Mouse (Mus musculus) cerebral cortex, adult 2 months (tissue): ENCODE results near the gene Phkg1.

Source experiments
- WGBS: fragments of 180-500 bp; shearing (Covaris S2); methylation state at CpG from one replicate; pipeline ENCODE4 v1.1.7; 2018; 5-methylcytosine and 5-hydroxymethylcytosine counted together

The Phkg1 gene

GRCm38 (mm10) chr5:129907775-129908174 is 9.4 kb upstream of the Phkg1 start:
- 34% methylated on average over 4 of the region's 4 CpGs for WGBS

- WGBS, result 2% methylated on average over 44 of the region's 44 CpGs
Measured at GRCm38 (mm10) chr5:129895198-129896088, 2.9 kb downstream of the Phkg1 start, which contains the start of gene Zbed5. Zbed5 (plus strand) TSS chr5:129895723.

DNA sequence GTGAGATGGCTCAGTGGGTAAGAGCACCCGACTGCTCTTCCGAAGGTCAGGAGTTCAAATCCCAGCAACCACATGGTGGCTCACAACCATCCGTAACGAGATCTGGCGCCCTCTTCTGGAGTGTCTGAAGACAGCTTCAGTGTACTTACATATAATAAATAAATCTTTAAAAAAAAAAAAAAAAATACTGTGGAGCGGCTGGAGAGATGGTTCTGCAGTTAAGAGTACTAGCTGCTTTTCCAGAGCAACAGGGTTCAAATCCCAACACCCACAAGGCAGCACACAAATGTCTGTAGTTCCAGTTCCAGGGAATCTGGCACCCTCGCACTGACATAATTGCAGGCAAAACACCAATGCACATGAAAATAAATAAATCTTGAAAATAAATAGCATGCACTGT is 8.0 kb downstream of the Phkg1 start:
- WGBS, result 63% methylated on average over 7 of the region's 7 CpGs

DNA sequence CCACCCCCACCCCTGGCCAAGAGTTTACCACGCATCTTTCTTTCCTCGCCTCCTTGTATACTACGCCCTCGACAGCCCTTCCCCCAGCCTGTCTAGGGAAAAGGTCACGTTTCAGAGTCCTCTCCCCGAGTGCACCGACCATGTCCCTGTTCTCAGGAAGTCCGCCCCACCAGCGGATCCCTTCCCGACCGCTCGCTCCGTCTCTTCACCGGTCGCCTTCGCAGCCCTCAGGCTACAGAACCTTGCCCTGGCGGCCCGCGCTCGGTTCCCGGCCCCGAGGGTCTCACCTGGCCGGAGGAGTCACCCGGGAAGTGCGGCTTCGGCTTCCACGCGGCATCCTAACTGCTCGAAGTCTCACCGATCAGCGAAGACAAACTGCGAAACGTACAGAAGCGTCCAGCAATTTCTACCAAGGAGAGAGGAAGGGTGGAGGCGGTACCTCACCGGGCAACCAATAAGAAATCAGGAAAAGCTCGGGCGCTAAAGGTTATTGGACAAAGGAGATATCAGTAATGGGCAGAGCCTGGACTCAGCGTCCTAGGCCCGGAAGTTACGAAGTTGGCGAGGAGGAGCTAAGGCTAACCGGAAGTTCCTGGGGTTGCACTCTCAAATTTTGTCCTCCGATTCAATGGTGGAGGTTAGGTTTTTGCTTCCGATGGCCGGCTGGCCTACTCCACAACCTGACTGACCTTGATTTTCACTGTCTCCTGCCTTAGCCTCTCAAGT is 11.3 kb downstream of the Phkg1 start, which contains the start of gene Chchd2:
TSS of gene Chchd2 (minus strand) at position 560 of the 726 bp plus-strand sequence.
- WGBS, result under 1% methylated on average over 46 of the region's 46 CpGs

GRCm38 (mm10) chr5:129886271-129886670 is 12.1 kb downstream of the Phkg1 start:
- WGBS, result 27% methylated on average over 10 of the region's 10 CpGs

DNA sequence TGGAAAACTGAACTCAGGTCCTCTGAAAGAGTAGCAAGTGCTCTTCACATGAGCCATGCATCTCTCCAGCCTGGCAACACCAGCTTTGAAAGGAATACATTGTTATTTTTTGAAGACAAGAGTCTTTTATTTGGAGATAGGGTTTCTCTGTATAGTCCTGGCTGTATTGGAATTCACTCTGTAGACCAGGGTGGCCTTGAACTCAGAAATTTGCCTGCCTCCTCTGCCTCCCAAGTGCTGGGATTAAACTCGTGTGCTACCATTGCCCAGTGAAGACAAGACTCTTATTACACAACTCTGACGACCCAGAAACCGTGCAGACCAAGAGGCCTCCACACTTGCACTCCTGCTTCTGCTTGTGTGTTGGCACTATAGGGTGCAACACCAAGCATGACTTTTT is 18.5 kb downstream of the Phkg1 start:
- 68% methylated on average over 3 of the region's 3 CpGs for WGBS

- 58% methylated on average over 2 of the region's 2 CpGs for WGBS
Measured at GRCm38 (mm10) chr5:129878946-129879345, 19.4 kb downstream of the Phkg1 start.

DNA sequence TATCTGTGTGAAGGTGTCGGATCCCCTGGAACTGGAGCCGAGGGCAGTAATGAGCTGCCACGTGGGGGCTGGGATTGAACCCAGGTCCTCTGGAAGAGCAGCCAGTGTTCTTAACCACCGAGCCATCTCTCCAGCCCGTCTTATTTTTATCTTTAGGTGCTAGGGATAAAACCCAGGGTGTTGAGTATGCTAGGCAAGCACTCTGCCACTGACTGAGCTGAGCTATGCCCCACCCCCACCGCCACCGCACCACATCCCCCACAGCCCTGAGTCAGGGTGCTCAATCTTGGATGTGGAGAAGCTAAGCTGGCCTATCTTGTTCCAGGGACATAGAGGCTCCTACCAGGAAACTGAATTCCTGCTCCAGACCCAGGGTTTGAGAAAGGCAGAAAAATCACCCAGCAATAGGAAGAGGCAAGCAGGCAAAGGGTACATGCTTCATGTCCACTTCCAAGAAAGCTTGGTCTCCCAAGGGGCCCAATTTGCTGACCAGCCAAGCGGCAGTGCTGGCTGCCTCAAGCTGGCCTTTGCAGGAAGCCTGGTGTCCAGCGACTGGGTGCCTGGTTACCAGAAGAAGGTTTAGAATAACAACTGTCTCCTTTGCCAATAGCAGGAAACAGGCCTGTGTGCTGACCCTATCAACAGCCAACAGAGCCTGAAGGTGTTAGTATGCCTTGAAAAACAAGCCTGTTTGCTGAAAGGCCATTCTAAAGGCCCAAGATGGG is 20.5 kb downstream of the Phkg1 start:
- 59% methylated on average over 9 of the region's 9 CpGs for WGBS

DNA sequence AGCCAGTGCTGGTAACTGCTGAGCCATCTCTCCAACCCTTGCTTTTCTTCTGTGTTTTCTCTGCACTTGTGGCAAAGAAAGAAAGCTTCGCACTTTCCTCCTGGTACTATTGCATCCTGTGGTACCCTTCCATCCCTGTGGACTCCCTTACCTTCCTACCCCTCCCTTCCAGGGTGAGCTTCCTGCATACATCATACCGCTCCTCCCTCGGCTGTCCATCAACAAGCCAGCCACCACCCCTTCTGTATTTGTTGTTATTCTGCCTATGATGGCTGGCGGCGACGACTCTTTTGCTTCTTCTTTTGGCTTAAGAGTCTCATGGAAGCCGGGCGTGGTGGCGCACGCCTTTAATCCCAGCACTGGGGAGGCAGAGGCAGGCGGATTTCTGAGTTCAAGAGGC is 23.3 kb downstream of the Phkg1 start:
- 76% methylated on average over 11 of the region's 11 CpGs for WGBS

DNA sequence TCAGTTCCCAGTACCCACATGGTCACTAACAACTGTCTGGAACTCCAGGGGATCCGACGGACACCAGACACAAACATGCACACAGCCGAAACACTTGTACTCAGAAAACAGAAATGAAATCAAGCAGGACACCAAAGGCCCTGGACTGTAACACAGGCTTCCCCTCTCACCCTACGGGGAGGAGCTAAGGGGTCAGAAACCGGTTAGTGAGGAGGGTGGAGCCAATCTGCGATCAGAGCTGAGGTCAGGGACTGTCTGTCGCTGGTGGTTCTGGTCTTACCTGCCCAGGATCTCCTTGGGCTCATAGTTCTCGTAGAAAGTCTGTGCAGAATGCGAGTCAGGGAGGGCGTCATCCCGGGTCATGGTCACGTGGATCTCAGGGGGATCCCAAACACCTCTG is 24.4 kb downstream of the Phkg1 start:
- 90% methylated on average over 12 of the region's 12 CpGs for WGBS

DNA sequence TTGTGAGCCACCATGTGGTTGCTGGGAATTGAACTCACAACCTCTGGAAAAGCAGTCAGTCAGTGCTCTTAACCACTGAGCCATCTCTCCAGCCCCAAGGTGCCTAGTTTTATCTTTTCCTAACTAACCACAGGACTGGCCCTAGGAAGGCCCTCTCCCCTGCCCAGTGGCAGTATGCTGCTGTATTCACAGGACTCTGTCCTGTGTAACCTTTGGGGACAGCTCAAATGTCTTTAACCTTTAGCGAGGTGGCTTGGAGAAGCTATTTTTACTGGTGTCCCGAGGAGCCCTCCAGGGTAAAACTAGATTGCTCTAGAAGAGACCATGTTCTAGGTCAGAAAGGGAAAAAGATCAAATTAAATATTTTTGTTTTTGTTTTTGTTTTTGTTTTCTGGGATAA is 27.1 kb downstream of the Phkg1 start:
- WGBS, result 79% methylated on average over 2 of the region's 2 CpGs

GRCm38 (mm10) chr5:129869238-129869995 is 28.9 kb downstream of the Phkg1 start:
- whole genome bisulfite sequencing, result 89% methylated on average over 19 of the region's 19 CpGs

DNA sequence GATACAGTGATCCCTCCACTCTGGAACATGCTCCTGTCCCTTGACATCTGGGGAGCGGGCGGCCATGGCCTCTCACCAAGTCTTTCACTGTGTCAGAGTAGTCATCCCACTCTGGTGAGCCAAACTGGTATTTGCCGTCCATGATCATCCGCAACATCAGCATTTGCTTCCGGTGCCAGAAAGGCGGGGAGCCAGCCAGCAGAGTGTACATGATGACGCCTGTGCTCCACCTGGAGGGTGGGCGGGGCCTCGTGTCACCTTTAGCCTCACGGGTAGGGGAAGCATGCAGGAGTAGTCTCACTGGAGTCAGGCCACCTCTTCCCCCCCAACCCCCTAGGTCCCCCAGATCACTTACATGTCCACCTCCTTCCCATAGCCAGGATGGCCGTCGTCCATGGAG is 32.5 kb downstream of the Phkg1 start:
- 85% methylated on average over 12 of the region's 12 CpGs for WGBS

- WGBS, result 10% methylated on average over 18 of the region's 18 CpGs
Measured at GRCm38 (mm10) chr5:129864467-129864866, 33.9 kb downstream of the Phkg1 start.

- WGBS, result 96% methylated on average over 6 of the region's 6 CpGs
Measured at GRCm38 (mm10) chr5:129862325-129862724, 36.0 kb downstream of the Phkg1 start.

DNA sequence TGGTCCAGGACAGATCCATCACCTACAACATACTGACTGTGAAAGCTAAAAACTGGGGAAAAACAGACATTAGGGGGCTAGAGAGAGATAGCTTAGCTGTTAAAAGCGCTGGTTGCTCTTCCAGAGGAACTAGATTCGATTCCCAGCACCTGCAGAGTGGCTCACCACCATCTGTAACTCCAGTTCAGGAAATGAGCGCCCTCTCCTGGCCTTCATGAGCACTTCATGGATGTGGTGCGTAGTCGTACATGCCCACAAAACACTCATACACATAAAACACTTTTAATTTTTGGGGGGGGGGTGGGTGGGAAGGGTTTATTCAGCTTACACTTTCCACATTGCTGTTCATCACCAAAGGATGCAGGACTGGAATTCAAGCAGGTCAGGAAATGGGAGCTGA is 41.9 kb downstream of the Phkg1 start:
- WGBS, result 91% methylated on average over 5 of the region's 5 CpGs

GRCm38 (mm10) chr5:129855163-129855562 is 43.2 kb downstream of the Phkg1 start:
- 59% methylated on average over 5 of the region's 5 CpGs for WGBS

DNA sequence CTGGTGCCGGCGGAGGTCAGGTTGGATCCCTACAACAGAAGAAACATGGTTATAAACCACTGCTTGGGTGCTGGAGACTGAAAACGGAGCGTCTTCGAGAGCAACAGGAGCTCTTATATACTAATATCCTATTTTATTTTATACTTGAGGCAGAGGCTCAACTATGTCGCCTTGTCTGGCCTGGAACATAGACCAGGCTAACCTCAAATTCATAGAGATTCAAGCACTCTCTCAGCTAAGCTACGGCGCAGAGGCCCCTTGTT is 50.9 kb downstream of the Phkg1 start:
- WGBS, result 26% methylated on average over 8 of the region's 8 CpGs

- WGBS, result 3% methylated on average over 22 of the region's 22 CpGs
Measured at GRCm38 (mm10) chr5:129846752-129847557, 51.4 kb downstream of the Phkg1 start, which contains the start of gene Sumf2. Sumf2 (plus strand) TSS chr5:129846986.

DNA sequence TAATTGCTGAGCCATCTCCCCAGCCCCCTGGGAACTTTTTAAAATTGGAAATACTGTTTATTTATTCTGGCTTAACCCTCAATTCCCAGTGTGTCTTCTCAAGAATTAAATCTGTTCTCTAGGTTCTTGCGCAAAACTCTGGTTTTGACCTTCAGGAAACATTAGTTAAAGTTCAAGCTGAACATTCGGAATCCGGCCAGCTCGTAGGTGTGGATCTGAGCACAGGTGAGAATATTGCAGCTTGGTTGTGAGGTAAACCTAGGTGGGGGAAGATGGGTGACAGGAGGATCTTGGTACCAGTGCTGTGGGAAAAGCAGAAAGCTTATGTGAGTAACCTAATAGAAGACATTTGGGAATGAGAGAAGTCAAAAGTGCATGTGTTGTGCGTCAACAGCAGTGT is 53.5 kb downstream of the Phkg1 start:
- 93% methylated on average over 5 of the region's 5 CpGs for WGBS
